Mouse (Mus musculus) lung, embryonic 16.5 days (tissue): Measurements from ENCODE around the gene Zfhx3. TPM values are rescaled to one million over a fixed set of nuclear protein-coding genes. Genes with fewer than 3 reads are reported as not detected.
A peak's percentile ranks its signal among the peaks of the same experiment; 100 is the strongest.

Experiments
- ATAC-seq: fragments of 200-750 bp; cut with Nextera tagmentation; 2 replicates; pipeline ENCODE4 v1.8.0; 2017; ENCODE audit warnings: low read depth, mild to moderate bottlenecking, moderate library complexity
- H3K27ac ChIP-seq: fragments of 300-500 bp; sonication (generic); 2 replicates; pipeline ENCODE4 v1.5.1; 2014; ENCODE audit warnings: mild to moderate bottlenecking, control low read depth, low read length
- H3K27me3 ChIP-seq: fragments of 300-500 bp; sonication (generic); 2 replicates; pipeline ENCODE4 v1.6.1; 2014; ENCODE audit warnings: low read depth, low read length, mixed read lengths; ENCODE audit not compliant: control insufficient read depth, insufficient read depth
- H3K36me3 ChIP-seq: fragments of 300-500 bp; sonication (generic); 2 replicates; pipeline ENCODE4 v1.6.1; 2014; ENCODE audit warnings: low read length; ENCODE audit not compliant: control insufficient read depth, insufficient read depth
- H3K4me1 ChIP-seq: fragments of 300-500 bp; sonication (generic); replicated peaks from 2 replicates; pipeline ENCODE4 v1.6.1; 2014; ENCODE audit warnings: low read length, mixed read lengths; ENCODE audit not compliant: control insufficient read depth, insufficient read depth
- H3K4me2 ChIP-seq: fragments of 300-500 bp; sonication (generic); 2 replicates; pipeline ENCODE4 v1.6.1; 2014; ENCODE audit warnings: low read depth, low read length, control low read depth
- H3K4me3 ChIP-seq: fragments of 300-500 bp; sonication (generic); 2 replicates; pipeline ENCODE4 v1.5.1; 2014; ENCODE audit warnings: mild to moderate bottlenecking, low read length, control low read depth
- H3K9ac ChIP-seq: fragments of 300-500 bp; sonication (generic); 2 replicates; pipeline ENCODE4 v1.6.1; 2014; ENCODE audit warnings: low read length, control low read depth
- H3K9me3 ChIP-seq: fragments of 300-500 bp; sonication (generic); 2 replicates; pipeline ENCODE4 v1.6.1; 2016; ENCODE audit warnings: low read length; ENCODE audit not compliant: control insufficient read depth
- WGBS: fragments of 180-500 bp; shearing (Covaris S2); extraction: QIAGEN DNeasy Blood & Tissue Kit; methylation state at CpG from one replicate; pipeline ENCODE4 v1.1.7; 2014; 5-methylcytosine and 5-hydroxymethylcytosine counted together
- polyA plus RNA-seq: library from polyadenylated mRNA; unstranded; fragments of >200 nt; fragmentation: Nextera tagmentation; extraction: Ambion mirVana; gene quantifications from 2 replicates; pipeline ENCODE4 v1.2.1, GENCODE M21; 2015

Gene Zfhx3
- polyA plus RNA-seq, 1 experiment from 2014 or later: 12.7 TPM

GRCm38 (mm10) chr8:108594361-108595060 lies 652.1 kb downstream of the Zfhx3 start:
- H3K9me3 ChIP-seq: no peaks in the 10 kb centered on the region
- H3K36me3 ChIP-seq: no peaks in the 10 kb centered on the region
- H3K4me2 ChIP-seq: 0 out of 2 replicates have a peak overlapping the region, but pooled peaks have one; percentile 4
- peak overlapping the region; percentile 89 for H3K27ac ChIP-seq
- H3K27me3 ChIP-seq: no peaks in the 10 kb centered on the region
- peaks cover 34% of the 10 kb centered on the region for H3K4me1 ChIP-seq
- 44% methylated on average over 9 of the region's 9 CpGs for WGBS
- ATAC-seq: peak; percentile 43; the same call in 1 of the 2 replicates
- H3K9ac ChIP-seq: no peak overlapping the region
- H3K4me3 ChIP-seq: no peak overlapping the region

DNA sequence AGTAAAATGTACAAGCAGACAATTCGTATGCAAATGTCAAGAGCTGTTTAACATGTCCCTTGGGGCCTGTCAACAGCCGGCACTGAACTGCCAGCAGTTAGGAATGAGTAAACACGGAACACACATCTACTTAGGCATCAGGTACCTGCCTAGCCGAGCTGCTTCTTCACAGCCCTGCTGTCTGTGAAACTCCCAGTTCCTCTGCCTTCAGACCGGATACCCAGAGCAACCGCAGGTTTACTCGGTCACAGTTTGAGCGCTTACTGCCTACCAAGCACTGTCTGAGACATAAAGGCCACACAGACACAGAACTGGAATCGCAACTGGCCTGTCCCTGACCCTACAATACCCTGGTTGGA lies 652.6 kb downstream of the Zfhx3 start:
- WGBS: 58% methylated on average over 9 of the region's 9 CpGs

DNA sequence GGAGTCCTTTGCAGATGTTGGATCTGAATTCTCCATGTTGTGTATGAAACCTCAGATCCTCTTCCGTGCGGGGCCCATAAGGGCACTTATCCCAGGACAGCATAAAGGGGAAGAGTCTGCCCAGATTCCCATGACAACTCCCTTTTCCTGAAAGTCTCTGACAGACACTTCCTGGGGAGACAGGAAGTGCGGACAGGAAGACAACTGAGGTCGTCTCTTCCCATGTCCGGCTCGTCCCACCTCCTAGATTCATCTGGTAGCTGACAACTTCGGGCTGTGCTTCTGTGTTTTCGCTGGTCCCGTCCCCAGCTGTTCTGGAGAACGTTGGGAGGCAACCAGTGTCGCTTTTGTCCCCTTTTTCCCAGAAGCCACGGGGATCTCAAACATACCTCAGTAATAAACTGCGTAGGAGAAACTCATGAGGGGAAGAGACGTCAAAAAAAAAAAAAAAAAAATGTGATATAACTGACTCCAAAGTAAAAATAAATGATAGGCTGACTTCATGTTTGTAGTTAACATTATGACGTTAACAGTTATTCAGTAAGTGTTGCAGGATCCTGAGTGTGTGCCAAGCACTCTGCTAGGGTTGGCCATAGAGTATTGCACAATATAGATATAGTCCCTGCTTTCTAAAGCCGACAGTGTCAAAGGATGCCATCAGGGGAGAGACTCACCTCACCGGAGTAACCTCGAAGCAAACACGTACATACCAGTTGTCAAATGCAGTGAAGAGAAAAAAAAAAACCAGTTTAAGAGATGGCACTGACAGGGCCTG lies 653.5 kb downstream of the Zfhx3 start:
- Histone ChIP-seq H3K9ac (no peak overlapping the region), H3K36me3 (no peaks in the 10 kb centered on the region), H3K27ac (peak overlapping the region; percentile 83), H3K9me3 (no peaks in the 10 kb centered on the region), H3K4me2 (0 out of 2 replicates have a peak overlapping the region, but pooled peaks have one; percentile 23), H3K4me3 (no peak overlapping the region), H3K4me1 (peaks cover 35% of the 10 kb centered on the region), H3K27me3 (no peaks in the 10 kb centered on the region)
- ATAC-seq: 0 out of 2 replicates have a peak, but pooled peaks have one; percentile 43
- WGBS: 41% methylated on average over 19 of the region's 19 CpGs

More for the DNA sequence above, 652.6 kb downstream of the Zfhx3 start:
- Histone ChIP-seq H3K4me3 (no peak overlapping the region), H3K9ac (no peak overlapping the region), H3K4me2 (no peak overlapping the region), H3K4me1 (peaks cover 35% of the 10 kb centered on the region), H3K9me3 (no peaks in the 10 kb centered on the region), H3K27me3 (no peaks in the 10 kb centered on the region), H3K36me3 (no peaks in the 10 kb centered on the region), H3K27ac (peak overlapping the region; percentile 89)
- no peak for ATAC-seq

DNA sequence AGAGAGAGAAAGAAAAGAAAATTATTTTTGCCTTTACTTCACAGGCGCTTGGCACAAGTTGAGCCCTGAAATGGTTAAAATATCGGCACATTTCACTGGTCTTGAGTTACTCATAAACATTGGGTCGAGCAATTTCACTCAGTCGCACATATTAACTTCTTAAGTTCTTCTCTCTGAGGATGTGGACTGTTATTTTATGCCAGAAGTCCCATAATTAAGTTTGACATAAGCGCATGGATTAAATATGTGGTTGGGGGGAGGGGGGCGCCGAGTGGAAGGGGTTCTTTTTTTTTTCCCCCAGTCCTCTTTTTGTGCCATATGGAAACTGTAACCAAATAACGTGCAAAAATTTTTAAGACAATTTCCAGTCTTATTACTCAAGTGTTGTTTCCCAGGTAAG lies 656.6 kb downstream of the Zfhx3 start:
- 46% methylated on average over 8 of the region's 8 CpGs for WGBS
- Histone ChIP-seq H3K4me3 (no peak overlapping the region), H3K4me1 (peaks cover 28% of the 10 kb centered on the region), H3K4me2 (no peak overlapping the region), H3K36me3 (no peaks in the 10 kb centered on the region), H3K27me3 (no peaks in the 10 kb centered on the region), H3K9me3 (no peaks in the 10 kb centered on the region), H3K27ac (no peak overlapping the region), H3K9ac (no peak overlapping the region)
- no peak for ATAC-seq

GRCm38 (mm10) chr8:108599558-108599957 lies 657.1 kb downstream of the Zfhx3 start:
- 67% methylated on average over 6 of the region's 6 CpGs for WGBS
- H3K36me3 ChIP-seq: no peaks in the 10 kb centered on the region
- no peaks in the 10 kb centered on the region for H3K27me3 ChIP-seq
- H3K27ac ChIP-seq: no peak overlapping the region
- H3K4me1 ChIP-seq: peaks cover 28% of the 10 kb centered on the region
- ATAC-seq: no peak
- H3K9ac ChIP-seq: no peak overlapping the region
- no peaks in the 10 kb centered on the region for H3K9me3 ChIP-seq
- peak overlapping the region; percentile 23; the same call in 1 of the 2 replicates for H3K4me2 ChIP-seq
- H3K4me3 ChIP-seq: no peak overlapping the region

DNA sequence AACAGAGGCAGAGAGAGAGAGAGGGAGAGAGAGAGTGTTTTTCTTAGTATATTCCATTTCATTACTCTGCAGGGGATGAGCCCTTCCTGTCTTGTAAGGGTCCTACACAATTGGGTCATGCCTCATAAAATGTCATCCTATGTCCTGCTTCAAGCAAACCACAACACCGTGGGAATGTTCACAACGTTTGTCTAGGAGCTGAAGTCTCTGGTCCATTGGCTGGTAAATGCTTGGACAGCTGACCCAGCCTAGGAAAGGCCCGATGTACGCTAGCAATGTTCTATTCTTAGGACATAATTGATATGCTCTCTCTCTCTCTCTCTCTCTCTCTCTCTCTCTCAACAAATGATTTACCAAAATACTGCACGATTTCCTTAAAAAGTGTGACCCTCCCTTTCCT lies 666.2 kb downstream of the Zfhx3 start:
- peaks cover 11% of the 10 kb centered on the region for H3K4me1 ChIP-seq
- H3K36me3 ChIP-seq: no peaks in the 10 kb centered on the region
- WGBS: 39% methylated on average over 5 of the region's 5 CpGs
- no peaks in the 10 kb centered on the region for H3K9me3 ChIP-seq
- no peak for ATAC-seq
- H3K27ac ChIP-seq: no peak overlapping the region
- H3K4me3 ChIP-seq: no peak overlapping the region
- H3K27me3 ChIP-seq: no peaks in the 10 kb centered on the region
- H3K9ac ChIP-seq: no peak overlapping the region
- H3K4me2 ChIP-seq: no peak overlapping the region

GRCm38 (mm10) chr8:108609114-108609513 lies 666.7 kb downstream of the Zfhx3 start:
- ATAC-seq: no peak
- H3K27me3 ChIP-seq: no peaks in the 10 kb centered on the region
- peak overlapping the region; percentile 43; the same call in 1 of the 2 replicates for H3K27ac ChIP-seq
- no peaks in the 10 kb centered on the region for H3K36me3 ChIP-seq
- 52% methylated on average over 5 of the region's 5 CpGs for WGBS
- no peak overlapping the region for H3K4me3 ChIP-seq
- no peak overlapping the region for H3K9ac ChIP-seq
- no peaks in the 10 kb centered on the region for H3K9me3 ChIP-seq
- H3K4me1 ChIP-seq: peaks cover 15% of the 10 kb centered on the region
- no peak overlapping the region for H3K4me2 ChIP-seq

GRCm38 (mm10) chr8:108611141-108611674 lies 668.8 kb downstream of the Zfhx3 start:
- Histone ChIP-seq H3K27ac (no peak overlapping the region), H3K9me3 (no peaks in the 10 kb centered on the region), H3K4me1 (peaks cover 15% of the 10 kb centered on the region), H3K4me3 (no peak overlapping the region), H3K4me2 (no peak overlapping the region), H3K27me3 (no peaks in the 10 kb centered on the region), H3K36me3 (no peaks in the 10 kb centered on the region), H3K9ac (no peak overlapping the region)
- no peak for ATAC-seq
- 91% methylated on average over 9 of the region's 9 CpGs for WGBS

- ATAC-seq: no peak
- Histone ChIP-seq H3K9me3 (no peaks in the 10 kb centered on the region), H3K9ac (no peak overlapping the region), H3K36me3 (no peaks in the 10 kb centered on the region), H3K27ac (peak overlapping the region; percentile 80), H3K27me3 (no peaks in the 10 kb centered on the region), H3K4me3 (no peak overlapping the region), H3K4me1 (peaks cover 15% of the 10 kb centered on the region), H3K4me2 (no peak overlapping the region)
- WGBS: 57% methylated on average over 11 of the region's 11 CpGs
These were observed 669.5 kb downstream of the Zfhx3 start for GRCm38 (mm10) chr8:108611792-108612413.
